In the genomic region with DNA sequence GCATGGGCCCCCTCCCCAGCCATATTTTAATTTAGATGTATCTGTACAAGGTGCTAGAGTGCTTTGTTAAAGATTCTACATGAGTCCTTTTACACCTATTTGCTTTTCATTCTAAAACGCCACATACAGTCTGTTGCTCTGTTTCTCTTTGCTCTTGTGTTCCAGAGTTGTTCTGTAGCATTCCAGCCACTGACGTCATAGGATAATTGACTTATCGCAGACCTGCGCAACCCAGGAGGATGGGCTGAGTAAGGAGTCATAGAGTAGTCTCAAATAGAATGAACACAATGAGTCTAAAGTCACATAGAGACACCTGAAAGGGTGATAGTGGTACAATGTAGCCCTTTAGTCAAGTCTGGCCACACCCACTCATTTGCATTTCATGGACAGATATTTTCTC, we compare ENCODE assay signal across 1 mouse cellular context.
TF ChIP-seq lines count a peak whose summit lies in the region.

No protein-coding gene starts in this region.

TF ChIP-seq in CH12.LX, 34 proteins besides CTCF, POLR2A, EP300 and RAD21 (continued from another document):
- TF ChIP-seq ELF1 (IDR thresholded peaks at IDR 0.05; ENCODE audit: low read depth, low read length) (no peak), SMC3 (IDR thresholded peaks at IDR 0.05; ENCODE audit: low read depth, low read length) (no peak), UBTF (IDR thresholded peaks at IDR 0.05; ENCODE audit: low read depth, low read length) (no peak), MAFK (IDR thresholded peaks at IDR 0.05; ENCODE audit: insufficient replicate concordance, low read length) (no peak), IRF4 (IDR thresholded peaks at IDR 0.05; ENCODE audit: low read depth, low read length) (no peak)
